Mouse (Mus musculus): ENCODE data around the gene Hapln4. TPM values are rescaled to one million over a fixed set of nuclear protein-coding genes. Genes with fewer than 3 reads are reported as not detected.

The Hapln4 gene
- polyA plus RNA-seq, 1 experiment from 2014 or later: 0.06 TPM

- H3K4me3 ChIP-seq (ENCODE audit: low read length): no peak overlapping the region
- no peak overlapping the region for H3K9ac ChIP-seq (ENCODE audit: low read length)
- no peak overlapping the region for H3K4me2 ChIP-seq (ENCODE audit: low read depth, low read length)
- peaks cover 3% of the 10 kb centered on the region; the same call in 1 of the 2 replicates for H3K4me1 ChIP-seq (replicated peaks; ENCODE audit: control insufficient read depth, insufficient read depth, low read length)
- peaks cover 65% of the 10 kb centered on the region for H3K27me3 ChIP-seq (ENCODE audit: control insufficient read depth, insufficient read depth, low read depth, low read length)
- no peaks in the 10 kb centered on the region for H3K36me3 ChIP-seq (ENCODE audit: control insufficient read depth, insufficient read depth, low read length)
- no peak for ATAC-seq (ENCODE audit: low read depth)
- WGBS: 50% methylated on average over 9 of the region's 9 CpGs
- H3K9me3 ChIP-seq (ENCODE audit: control insufficient read depth, low read length): no peaks in the 10 kb centered on the region
- H3K27ac ChIP-seq (ENCODE audit: low read length): no peak overlapping the region
These were observed 6.2 kb downstream of the Hapln4 start for GRCm38 (mm10) chr8:70089296-70089960.

DNA sequence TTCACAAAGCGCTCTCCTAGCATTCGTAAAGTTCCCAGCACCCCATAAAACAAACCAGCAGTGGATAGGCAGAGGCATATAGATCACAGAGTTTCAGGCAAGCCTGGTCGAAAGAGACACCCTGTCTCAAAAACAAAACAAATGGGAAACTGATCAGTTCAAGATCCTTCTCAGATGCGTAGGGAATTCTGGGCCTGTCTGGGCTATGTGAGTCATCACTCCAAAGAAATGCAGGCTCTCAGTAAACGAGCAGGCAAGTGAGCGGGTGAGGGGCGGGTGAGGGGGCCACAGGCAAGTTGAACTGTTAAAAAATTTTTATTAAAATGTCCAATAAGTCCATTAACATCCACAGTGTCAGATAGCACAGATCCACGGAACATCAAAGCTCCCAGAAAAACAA lies 9.5 kb downstream of the Hapln4 start:
- Histone ChIP-seq H3K4me3 (ENCODE audit: low read length) (no peak overlapping the region), H3K27me3 (ENCODE audit: control insufficient read depth, insufficient read depth, low read depth, low read length) (peaks cover 32% of the 10 kb centered on the region)
- WGBS: 46% methylated on average over 8 of the region's 8 CpGs

DNA sequence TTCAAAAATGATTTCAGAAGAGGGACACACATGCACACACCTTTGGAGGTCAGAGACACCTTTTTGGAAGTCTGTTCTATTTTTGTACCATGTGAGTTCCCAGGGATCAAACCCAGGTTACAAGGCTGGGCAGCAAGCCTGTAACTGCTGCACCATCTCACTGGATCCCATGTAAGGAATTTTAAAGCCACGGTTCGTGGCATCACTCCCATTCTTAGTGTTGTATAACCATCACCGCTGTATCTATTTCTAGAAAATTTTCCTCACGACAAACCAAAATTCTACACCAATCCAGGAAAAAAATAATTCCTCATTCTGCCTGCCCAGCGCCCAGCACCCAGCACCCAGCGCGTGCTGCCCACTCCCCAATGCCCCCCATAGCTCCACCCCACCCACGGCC lies 16.0 kb downstream of the Hapln4 start:
- Histone ChIP-seq H3K4me2 (ENCODE audit: low read depth, low read length) (no peak overlapping the region), H3K9me3 (ENCODE audit: control insufficient read depth, low read length) (0 out of 2 replicates have a peak, but pooled peaks cover 3% of the 10 kb centered on the region), H3K9ac (ENCODE audit: low read length) (no peak overlapping the region), H3K27me3 (ENCODE audit: control insufficient read depth, insufficient read depth, low read depth, low read length) (no peaks in the 10 kb centered on the region), H3K4me3 (ENCODE audit: low read length) (no peak overlapping the region), H3K36me3 (ENCODE audit: control insufficient read depth, insufficient read depth, low read length) (no peaks in the 10 kb centered on the region), H3K4me1 (replicated peaks; ENCODE audit: control insufficient read depth, insufficient read depth, low read length) (no peaks in the 10 kb centered on the region), H3K27ac (ENCODE audit: low read length) (no peak overlapping the region)
- ATAC-seq (ENCODE audit: low read depth): no peak
- WGBS: 61% methylated on average over 8 of the region's 8 CpGs

More for the DNA sequence above, 9.5 kb downstream of the Hapln4 start:
- no peaks in the 10 kb centered on the region for H3K36me3 ChIP-seq (ENCODE audit: control insufficient read depth, insufficient read depth, low read length)
- H3K4me1 ChIP-seq (replicated peaks; ENCODE audit: control insufficient read depth, insufficient read depth, low read length): peaks cover 3% of the 10 kb centered on the region; the same call in 1 of the 2 replicates
- 0 out of 2 replicates have a peak, but pooled peaks cover 3% of the 10 kb centered on the region for H3K9me3 ChIP-seq (ENCODE audit: control insufficient read depth, low read length)
- no peak for ATAC-seq (ENCODE audit: low read depth)
- no peak overlapping the region for H3K27ac ChIP-seq (ENCODE audit: low read length)
- no peak overlapping the region for H3K9ac ChIP-seq (ENCODE audit: low read length)
- H3K4me2 ChIP-seq (ENCODE audit: low read depth, low read length): no peak overlapping the region

GRCm38 (mm10) chr8:70100241-70100640 lies 17.0 kb downstream of the Hapln4 start:
- 73% methylated on average over 8 of the region's 8 CpGs for WGBS

DNA sequence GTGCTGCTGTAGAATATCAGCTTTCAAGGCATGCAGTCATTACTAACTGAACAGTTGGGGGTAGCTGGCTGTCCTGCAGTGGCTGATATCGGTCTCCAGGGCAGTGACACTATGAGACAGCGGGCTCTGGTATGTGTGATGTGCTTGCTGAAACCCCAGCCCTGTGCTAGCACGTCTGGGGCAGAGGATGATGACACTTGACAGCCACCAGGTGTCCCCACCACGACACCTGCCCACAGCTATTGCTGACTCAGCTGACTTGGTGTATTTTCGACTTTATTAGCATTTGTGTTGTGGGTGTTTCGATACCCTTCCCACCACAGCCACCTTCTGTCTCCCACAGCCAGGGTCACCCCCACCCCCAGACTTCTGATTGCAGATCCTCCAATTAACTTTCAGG lies 21.2 kb downstream of the Hapln4 start:
- Histone ChIP-seq H3K9me3 (ENCODE audit: control insufficient read depth, low read length) (no peaks in the 10 kb centered on the region), H3K4me3 (ENCODE audit: low read length) (no peak overlapping the region), H3K4me2 (ENCODE audit: low read depth, low read length) (no peak overlapping the region), H3K36me3 (ENCODE audit: control insufficient read depth, insufficient read depth, low read length) (no peaks in the 10 kb centered on the region), H3K4me1 (replicated peaks; ENCODE audit: control insufficient read depth, insufficient read depth, low read length) (no peaks in the 10 kb centered on the region), H3K27me3 (ENCODE audit: control insufficient read depth, insufficient read depth, low read depth, low read length) (no peaks in the 10 kb centered on the region; the same call in 1 of the 2 replicates), H3K27ac (ENCODE audit: low read length) (no peak overlapping the region), H3K9ac (ENCODE audit: low read length) (no peak overlapping the region)
- peak; percentile 49; the same call in 1 of the 2 replicates for ATAC-seq (ENCODE audit: low read depth)
- 11% methylated on average over 6 of the region's 6 CpGs for WGBS

More at GRCm38 (mm10) chr8:70100241-70100640, 17.0 kb downstream of the Hapln4 start:
- Histone ChIP-seq H3K36me3 (ENCODE audit: control insufficient read depth, insufficient read depth, low read length) (no peaks in the 10 kb centered on the region), H3K4me3 (ENCODE audit: low read length) (no peak overlapping the region), H3K9me3 (ENCODE audit: control insufficient read depth, low read length) (0 out of 2 replicates have a peak, but pooled peaks cover 3% of the 10 kb centered on the region), H3K9ac (ENCODE audit: low read length) (no peak overlapping the region), H3K27ac (ENCODE audit: low read length) (no peak overlapping the region), H3K4me1 (replicated peaks; ENCODE audit: control insufficient read depth, insufficient read depth, low read length) (no peaks in the 10 kb centered on the region), H3K27me3 (ENCODE audit: control insufficient read depth, insufficient read depth, low read depth, low read length) (no peaks in the 10 kb centered on the region), H3K4me2 (ENCODE audit: low read depth, low read length) (no peak overlapping the region)
- ATAC-seq (ENCODE audit: low read depth): no peak

- WGBS: 58% methylated on average over 7 of the region's 7 CpGs
These were observed 21.7 kb downstream of the Hapln4 start for GRCm38 (mm10) chr8:70104922-70105321.

DNA sequence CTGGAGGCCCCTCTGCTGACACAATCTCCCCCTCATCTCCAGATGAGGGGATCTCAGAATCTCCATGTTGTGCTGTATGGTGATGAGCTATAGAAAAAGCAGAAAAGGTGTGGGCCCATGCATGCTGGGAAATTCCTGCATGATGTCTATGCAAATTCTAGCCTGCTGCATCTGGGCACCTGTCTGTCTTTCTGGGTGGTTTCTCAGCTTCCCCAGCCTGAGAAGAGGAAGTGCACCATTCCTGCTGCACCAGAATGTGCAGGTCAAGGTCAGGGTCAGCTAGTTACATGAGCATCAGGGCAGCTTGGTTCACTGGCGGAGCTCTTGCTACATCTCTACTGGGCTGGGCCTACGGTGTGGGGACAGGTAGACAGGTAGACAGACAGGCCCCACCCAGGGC lies 27.2 kb downstream of the Hapln4 start:
- no peak overlapping the region for H3K4me3 ChIP-seq (ENCODE audit: low read length)
- ATAC-seq (ENCODE audit: low read depth): no peak
- 72% methylated on average over 2 of the region's 2 CpGs for WGBS

More at GRCm38 (mm10) chr8:70104922-70105321, 21.7 kb downstream of the Hapln4 start:
- Histone ChIP-seq H3K4me2 (ENCODE audit: low read depth, low read length) (no peak overlapping the region), H3K27me3 (ENCODE audit: control insufficient read depth, insufficient read depth, low read depth, low read length) (no peaks in the 10 kb centered on the region; the same call in 1 of the 2 replicates), H3K9me3 (ENCODE audit: control insufficient read depth, low read length) (no peaks in the 10 kb centered on the region), H3K36me3 (ENCODE audit: control insufficient read depth, insufficient read depth, low read length) (no peaks in the 10 kb centered on the region), H3K9ac (ENCODE audit: low read length) (no peak overlapping the region), H3K4me1 (replicated peaks; ENCODE audit: control insufficient read depth, insufficient read depth, low read length) (no peaks in the 10 kb centered on the region), H3K4me3 (ENCODE audit: low read length) (no peak overlapping the region), H3K27ac (ENCODE audit: low read length) (no peak overlapping the region)
- no peak for ATAC-seq (ENCODE audit: low read depth)

GRCm38 (mm10) chr8:70111192-70111795 lies 28.0 kb downstream of the Hapln4 start:
- Histone ChIP-seq H3K27ac (ENCODE audit: low read length) (no peak overlapping the region), H3K9me3 (ENCODE audit: control insufficient read depth, low read length) (no peaks in the 10 kb centered on the region), H3K9ac (ENCODE audit: low read length) (no peak overlapping the region), H3K27me3 (ENCODE audit: control insufficient read depth, insufficient read depth, low read depth, low read length) (peaks cover 42% of the 10 kb centered on the region), H3K4me2 (ENCODE audit: low read depth, low read length) (no peak overlapping the region), H3K36me3 (ENCODE audit: control insufficient read depth, insufficient read depth, low read length) (no peaks in the 10 kb centered on the region), H3K4me3 (ENCODE audit: low read length) (no peak overlapping the region), H3K4me1 (replicated peaks; ENCODE audit: control insufficient read depth, insufficient read depth, low read length) (no peaks in the 10 kb centered on the region)
- 46% methylated on average over 23 of the region's 23 CpGs for WGBS
- ATAC-seq (ENCODE audit: low read depth): no peak

More for the DNA sequence above, 27.2 kb downstream of the Hapln4 start:
- no peaks in the 10 kb centered on the region for H3K36me3 ChIP-seq (ENCODE audit: control insufficient read depth, insufficient read depth, low read length)
- H3K9me3 ChIP-seq (ENCODE audit: control insufficient read depth, low read length): no peaks in the 10 kb centered on the region
- no peak overlapping the region for H3K4me2 ChIP-seq (ENCODE audit: low read depth, low read length)
- H3K27me3 ChIP-seq (ENCODE audit: control insufficient read depth, insufficient read depth, low read depth, low read length): peaks cover 40% of the 10 kb centered on the region
- H3K9ac ChIP-seq (ENCODE audit: low read length): no peak overlapping the region
- H3K4me1 ChIP-seq (replicated peaks; ENCODE audit: control insufficient read depth, insufficient read depth, low read length): no peaks in the 10 kb centered on the region
- no peak overlapping the region for H3K27ac ChIP-seq (ENCODE audit: low read length)

GRCm38 (mm10) chr8:70112401-70113016 lies 29.3 kb downstream of the Hapln4 start:
- no peak overlapping the region for H3K27ac ChIP-seq (ENCODE audit: low read length)
- peaks cover 46% of the 10 kb centered on the region for H3K27me3 ChIP-seq (ENCODE audit: control insufficient read depth, insufficient read depth, low read depth, low read length)
- no peak for ATAC-seq (ENCODE audit: low read depth)
- H3K4me2 ChIP-seq (ENCODE audit: low read depth, low read length): no peak overlapping the region
- no peaks in the 10 kb centered on the region for H3K4me1 ChIP-seq (replicated peaks; ENCODE audit: control insufficient read depth, insufficient read depth, low read length)
- no peak overlapping the region for H3K9ac ChIP-seq (ENCODE audit: low read length)
- H3K4me3 ChIP-seq (ENCODE audit: low read length): no peak overlapping the region
- WGBS: 6% methylated on average over 43 of the region's 43 CpGs
- H3K36me3 ChIP-seq (ENCODE audit: control insufficient read depth, insufficient read depth, low read length): no peaks in the 10 kb centered on the region
- H3K9me3 ChIP-seq (ENCODE audit: control insufficient read depth, low read length): no peaks in the 10 kb centered on the region

Data from lung, embryonic 16.5 days (tissue).